Mouse (Mus musculus) stomach, embryonic 16.5 days (tissue): ENCODE results near the gene Zyg11b. TPM values are rescaled to one million over a fixed set of nuclear protein-coding genes. Genes with fewer than 3 reads are reported as not detected.

ENCODE experiments used
- ATAC-seq: fragments of 200-750 bp; cut with Nextera tagmentation; 2 replicates; pipeline ENCODE4 v1.8.0; 2017; ENCODE audit warnings: moderate number of reproducible peaks, moderate TSS enrichment; ENCODE audit not compliant: insufficient read depth, low FRiP score
- H3K27ac ChIP-seq: fragments of 300-500 bp; sonication (generic); 2 replicates; pipeline ENCODE4 v1.5.1; 2014; ENCODE audit warnings: low read length
- H3K27me3 ChIP-seq: fragments of 300-500 bp; sonication (generic); 2 replicates; pipeline ENCODE4 v1.6.1; 2014; ENCODE audit warnings: low read length, control low read depth, mixed read lengths; ENCODE audit not compliant: control insufficient read depth, insufficient read depth
- H3K36me3 ChIP-seq: fragments of 300-500 bp; sonication (generic); 2 replicates; pipeline ENCODE4 v1.6.1; 2014; ENCODE audit warnings: low read length; ENCODE audit not compliant: control insufficient read depth, insufficient read depth
- H3K4me1 ChIP-seq: fragments of 300-500 bp; sonication (generic); 2 replicates; pipeline ENCODE4 v1.6.1; 2014; ENCODE audit warnings: low read length, control low read depth, mixed read lengths; ENCODE audit not compliant: control insufficient read depth, insufficient read depth
- H3K4me2 ChIP-seq: fragments of 300-500 bp; sonication (generic); 2 replicates; pipeline ENCODE4 v1.6.1; 2014; ENCODE audit warnings: low read depth, low read length, mixed read lengths
- H3K4me3 ChIP-seq: fragments of 300-500 bp; sonication (generic); replicated peaks from 2 replicates; pipeline ENCODE4 v1.5.1; 2014; ENCODE audit warnings: mild to moderate bottlenecking, low read length
- H3K9ac ChIP-seq: fragments of 300-500 bp; sonication (generic); 2 replicates; pipeline ENCODE4 v1.6.1; 2014; ENCODE audit warnings: low read length
- H3K9me3 ChIP-seq: fragments of 300-500 bp; sonication (generic); replicated peaks from 2 replicates; pipeline ENCODE4 v1.6.1; 2016; ENCODE audit warnings: low read length, control low read depth; ENCODE audit not compliant: control insufficient read depth
- WGBS: fragments of 180-500 bp; shearing (Covaris S2); extraction: QIAGEN DNeasy Blood & Tissue Kit; methylation state at CpG from one replicate; pipeline ENCODE4 v1.1.7; 2014; 5-methylcytosine and 5-hydroxymethylcytosine counted together
- polyA plus RNA-seq: library from polyadenylated mRNA; unstranded; fragments of >200 nt; fragmentation: Nextera tagmentation; extraction: Ambion mirVana; gene quantifications from 2 replicates; pipeline ENCODE4 v1.2.1, GENCODE M21; 2015

The Zyg11b gene
- polyA plus RNA-seq, 1 experiment from 2014 or later: 10.3 TPM

DNA sequence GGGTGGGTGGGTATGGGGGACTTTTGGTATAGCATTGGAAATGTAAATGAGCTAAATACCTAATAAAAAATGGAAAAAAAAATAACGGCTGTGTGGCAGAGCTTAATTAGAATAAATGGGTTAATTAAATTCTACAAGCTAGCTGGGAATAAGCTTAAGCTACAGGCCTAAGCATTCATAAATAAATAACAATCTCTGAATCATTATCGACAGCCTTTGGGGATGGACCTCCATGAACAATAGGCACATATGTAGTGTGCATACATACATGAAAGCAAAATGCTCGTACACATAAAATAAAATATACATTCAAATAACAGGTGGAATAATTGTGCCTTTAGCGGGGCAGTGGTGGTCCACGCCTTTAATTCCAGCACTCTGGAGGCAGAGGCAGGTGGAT, 78.4 kb downstream of the Zyg11b start:
- ATAC-seq: no peak
- Histone ChIP-seq H3K9ac (no peak overlapping the region), H3K4me2 (no peak overlapping the region), H3K27me3 (peaks cover 11% of the 10 kb centered on the region), H3K4me3 (no peak overlapping the region), H3K9me3 (no peaks in the 10 kb centered on the region), H3K36me3 (no peaks in the 10 kb centered on the region), H3K4me1 (peaks cover 6% of the 10 kb centered on the region; the same call in 1 of the 2 replicates), H3K27ac (no peak overlapping the region)
- 88% methylated on average over 5 of the region's 5 CpGs for WGBS

DNA sequence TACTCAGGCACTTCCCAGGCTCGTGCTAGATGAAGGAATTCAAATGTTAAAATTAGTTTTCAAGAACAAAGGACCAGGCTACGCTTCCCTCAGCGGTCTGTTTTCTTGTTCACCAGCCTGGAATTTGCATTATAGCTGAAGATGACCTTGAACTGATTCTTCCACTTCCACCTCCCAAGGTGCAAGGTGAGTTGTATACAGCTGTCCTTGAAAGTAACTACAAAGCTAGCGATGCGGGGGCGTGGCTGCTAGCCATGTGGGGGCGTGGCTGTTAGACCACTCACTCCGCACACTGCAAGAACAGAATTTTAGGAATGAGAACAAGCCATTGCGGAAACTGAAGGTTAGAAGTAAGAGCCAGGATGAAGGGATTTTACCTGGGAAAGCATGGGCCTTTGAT, 81.9 kb downstream of the Zyg11b start:
- H3K4me1 ChIP-seq: peaks cover 6% of the 10 kb centered on the region; the same call in 1 of the 2 replicates
- no peak overlapping the region for H3K4me3 ChIP-seq
- H3K9me3 ChIP-seq: no peaks in the 10 kb centered on the region
- H3K36me3 ChIP-seq: no peaks in the 10 kb centered on the region
- H3K27ac ChIP-seq: no peak overlapping the region
- H3K4me2 ChIP-seq: no peak overlapping the region
- 12% methylated on average over 9 of the region's 9 CpGs for WGBS
- ATAC-seq: no peak
- H3K9ac ChIP-seq: no peak overlapping the region
- H3K27me3 ChIP-seq: peaks cover 24% of the 10 kb centered on the region

DNA sequence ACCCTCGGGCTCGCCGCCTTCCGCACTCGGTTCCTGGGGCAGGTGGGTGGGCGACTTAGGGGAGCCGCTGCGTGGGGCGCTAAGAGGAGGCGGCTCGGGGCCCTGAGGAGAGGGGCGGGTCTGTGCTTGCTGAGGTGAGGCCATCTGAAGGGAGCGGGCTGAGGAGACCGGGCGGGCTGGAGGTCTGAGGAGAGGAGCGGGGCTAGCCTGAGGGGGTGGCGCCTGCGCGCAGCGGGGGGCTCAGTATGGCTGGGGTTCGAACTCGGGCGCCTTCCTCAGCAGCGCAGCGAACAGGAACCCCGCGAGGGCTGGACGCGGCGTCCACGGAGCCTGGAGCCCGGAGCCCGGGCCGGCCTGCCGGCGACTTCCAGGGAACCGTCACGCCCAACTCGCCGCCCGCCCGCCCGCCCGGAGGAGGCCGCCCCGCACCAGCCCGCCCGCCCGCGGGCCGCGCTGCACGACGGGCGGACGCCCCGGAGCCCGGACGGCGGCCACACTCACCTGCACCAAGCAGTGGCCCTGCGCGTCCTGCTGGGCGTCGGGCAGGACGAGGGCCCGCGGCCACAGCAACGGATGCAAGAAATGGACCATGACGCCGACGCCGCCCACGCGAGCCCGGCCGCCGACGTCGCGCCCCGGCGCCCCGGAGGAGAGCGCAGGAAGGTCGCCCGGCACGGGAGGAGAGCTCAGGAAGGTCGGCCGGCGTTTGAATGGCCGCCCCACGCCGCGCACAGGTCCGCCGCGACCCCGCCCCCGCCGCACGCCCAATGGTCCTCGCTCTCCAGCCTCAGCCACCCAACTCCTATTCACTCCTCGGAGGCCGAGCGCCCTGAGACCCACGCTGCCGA, 83.3 kb downstream of the Zyg11b start, which contains the start of gene Zyg11a:
Gene Zyg11a, minus strand, starts transcription at position 717 of the 848 bp plus-strand sequence.
- H3K36me3 ChIP-seq: no peaks in the 10 kb centered on the region
- peaks cover 24% of the 10 kb centered on the region for H3K27me3 ChIP-seq
- ATAC-seq: peak; percentile 69
- no peak within 1 kb of the TSS for H3K27ac ChIP-seq
- H3K4me3 ChIP-seq: peak within 1 kb of the TSS; percentile 54
- H3K4me1 ChIP-seq: peaks cover 6% of the 10 kb centered on the region; the same call in 1 of the 2 replicates
- H3K9me3 ChIP-seq: no peaks in the 10 kb centered on the region
- peak within 1 kb of the TSS; percentile 78 for H3K4me2 ChIP-seq
- H3K9ac ChIP-seq: peak within 1 kb of the TSS; percentile 64
- 2% methylated on average over 91 of the region's 107 CpGs for WGBS

- Histone ChIP-seq H3K4me1 (no peaks in the 10 kb centered on the region), H3K4me2 (no peak overlapping the region), H3K9me3 (no peaks in the 10 kb centered on the region), H3K27ac (no peak overlapping the region), H3K36me3 (no peaks in the 10 kb centered on the region), H3K4me3 (no peak overlapping the region), H3K9ac (no peak overlapping the region), H3K27me3 (peaks cover 18% of the 10 kb centered on the region)
- no peak for ATAC-seq
- 87% methylated on average over 2 of the region's 2 CpGs for WGBS
Observed at GRCm38 (mm10) chr4:108213023-108213422, 87.9 kb downstream of the Zyg11b start.

DNA sequence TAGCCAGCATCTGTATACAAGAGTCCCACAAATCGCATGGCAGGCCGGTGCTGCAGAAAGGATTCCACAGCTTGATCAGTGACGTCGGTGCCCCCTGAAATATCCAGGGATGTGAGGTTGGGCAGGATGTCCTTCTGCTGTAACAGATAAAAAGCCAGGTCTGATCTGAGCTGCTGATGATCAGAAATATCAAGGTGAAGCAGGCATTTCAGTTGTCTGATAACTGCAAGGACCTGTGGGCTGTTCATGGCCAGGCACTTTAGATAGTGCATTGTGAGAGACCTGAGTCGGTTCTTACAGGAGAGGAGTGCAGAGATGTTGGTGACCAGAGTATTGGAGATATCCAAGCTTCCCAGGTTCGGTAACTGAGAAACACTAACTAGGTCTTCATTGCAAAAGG, 96.3 kb downstream of the Zyg11b start:
- Histone ChIP-seq H3K27me3 (no peaks in the 10 kb centered on the region), H3K4me1 (no peaks in the 10 kb centered on the region), H3K27ac (no peak overlapping the region), H3K4me3 (no peak overlapping the region), H3K36me3 (no peaks in the 10 kb centered on the region), H3K9me3 (no peaks in the 10 kb centered on the region), H3K9ac (no peak overlapping the region), H3K4me2 (no peak overlapping the region)
- ATAC-seq: no peak
- WGBS: 84% methylated on average over 6 of the region's 6 CpGs

DNA sequence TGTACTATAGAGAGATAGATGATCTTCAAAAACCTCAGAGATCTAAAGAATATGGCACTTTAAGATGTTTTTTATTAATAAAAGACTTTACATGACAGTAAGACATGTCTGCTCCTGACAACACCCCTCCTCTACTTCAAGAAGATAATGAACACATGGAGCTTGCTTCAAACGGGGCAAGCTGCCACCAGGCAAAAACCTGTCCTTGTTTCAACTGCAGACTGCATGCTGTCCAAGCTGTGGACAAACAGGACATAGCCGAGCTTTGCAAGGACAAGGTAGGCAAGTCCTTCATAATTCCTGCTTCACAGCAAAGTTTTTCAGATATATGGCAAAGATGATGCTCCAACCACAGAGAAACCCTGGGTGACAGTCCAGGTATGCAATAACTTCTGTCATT, 101.7 kb downstream of the Zyg11b start:
- H3K36me3 ChIP-seq: no peaks in the 10 kb centered on the region
- H3K4me2 ChIP-seq: no peak overlapping the region
- no peak overlapping the region for H3K4me3 ChIP-seq
- no peaks in the 10 kb centered on the region for H3K9me3 ChIP-seq
- no peak overlapping the region for H3K27ac ChIP-seq
- H3K27me3 ChIP-seq: no peaks in the 10 kb centered on the region
- H3K4me1 ChIP-seq: no peaks in the 10 kb centered on the region
- no peak for ATAC-seq
- WGBS: 54% methylated on average over 2 of the region's 2 CpGs
- no peak overlapping the region for H3K9ac ChIP-seq

- Histone ChIP-seq H3K9ac (no peak overlapping the region), H3K4me2 (no peak overlapping the region), H3K36me3 (no peaks in the 10 kb centered on the region), H3K4me1 (no peaks in the 10 kb centered on the region), H3K4me3 (no peak overlapping the region), H3K27ac (no peak overlapping the region), H3K27me3 (no peaks in the 10 kb centered on the region), H3K9me3 (no peaks in the 10 kb centered on the region)
- ATAC-seq: peak; percentile 33; the same call in 1 of the 2 replicates
- WGBS: 67% methylated on average over 6 of the region's 6 CpGs
Observed at GRCm38 (mm10) chr4:108196277-108196855, 104.5 kb downstream of the Zyg11b start.

GRCm38 (mm10) chr4:108192821-108193323, 108.0 kb downstream of the Zyg11b start:
- H3K36me3 ChIP-seq: no peaks in the 10 kb centered on the region
- 70% methylated on average over 2 of the region's 2 CpGs for WGBS

DNA sequence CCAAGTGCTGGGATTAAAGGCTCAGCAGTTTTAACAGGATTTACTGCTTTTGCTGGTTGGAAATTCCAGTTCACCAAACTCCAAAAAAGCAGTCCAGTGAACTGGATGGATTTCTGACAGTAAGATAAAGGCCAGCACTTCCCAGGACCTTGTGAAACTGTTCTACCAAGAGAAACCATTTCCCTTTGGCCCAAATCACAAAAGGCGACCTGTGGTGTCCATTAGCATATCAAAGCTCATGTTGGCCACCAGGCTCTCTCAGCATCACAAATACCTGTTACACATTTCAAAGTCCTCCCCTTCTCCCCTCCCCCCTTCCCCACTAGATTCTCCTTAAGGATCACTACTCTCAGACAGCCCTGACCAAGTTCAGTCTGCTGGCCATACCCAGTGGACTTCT, 118.6 kb downstream of the Zyg11b start:
- Histone ChIP-seq H3K4me1 (no peaks in the 10 kb centered on the region), H3K27ac (no peak overlapping the region), H3K4me2 (no peak overlapping the region), H3K9me3 (no peaks in the 10 kb centered on the region), H3K27me3 (no peaks in the 10 kb centered on the region), H3K4me3 (no peak overlapping the region), H3K36me3 (no peaks in the 10 kb centered on the region), H3K9ac (no peak overlapping the region)
- WGBS: 62% methylated on average over 1 of the region's 1 CpGs
- no peak for ATAC-seq

More at GRCm38 (mm10) chr4:108192821-108193323, 108.0 kb downstream of the Zyg11b start:
- no peak for ATAC-seq
- Histone ChIP-seq H3K27ac (no peak overlapping the region), H3K4me3 (no peak overlapping the region), H3K27me3 (no peaks in the 10 kb centered on the region), H3K9ac (no peak overlapping the region), H3K4me1 (no peaks in the 10 kb centered on the region), H3K4me2 (no peak overlapping the region), H3K9me3 (no peaks in the 10 kb centered on the region)
